Mouse (Mus musculus) ES-Bruce4 (cell line): ENCODE data around the gene Tdo2. TPM values are rescaled to one million over a fixed set of nuclear protein-coding genes. Genes with fewer than 3 reads are reported as not detected.

Experiments
- H3K27ac ChIP-seq: 2 replicates; pipeline ENCODE4 v1.5.1; 2012; ENCODE audit warnings: low read length, inconsistent platforms; ENCODE audit not compliant: insufficient read depth
- H3K27me3 ChIP-seq: 2 replicates; pipeline ENCODE4 v1.6.1; 2012; ENCODE audit warnings: mild to moderate bottlenecking, low read length, inconsistent platforms; ENCODE audit not compliant: control insufficient read depth, poor library complexity, insufficient read depth, severe bottlenecking
- H3K36me3 ChIP-seq: 2 replicates; pipeline ENCODE4 v1.6.1; 2012; ENCODE audit warnings: inconsistent platforms, mild to moderate bottlenecking, low read length, moderate library complexity; ENCODE audit not compliant: control insufficient read depth, poor library complexity, insufficient read depth, severe bottlenecking
- H3K4me1 ChIP-seq: one replicate; pipeline ENCODE4 v1.8.1; 2011; ENCODE audit warnings: low read length; ENCODE audit not compliant: control insufficient read depth, insufficient read depth
- H3K4me3 ChIP-seq: 2 replicates; pipeline ENCODE4 v1.5.1; 2011; ENCODE audit warnings: low read depth, mild to moderate bottlenecking, low read length
- H3K9ac ChIP-seq: 2 replicates; pipeline ENCODE4 v1.6.1; 2012; ENCODE audit warnings: low read depth, mild to moderate bottlenecking, inconsistent platforms; ENCODE audit not compliant: poor library complexity, severe bottlenecking
- H3K9me3 ChIP-seq: replicated peaks from 2 replicates; pipeline ENCODE4 v1.6.1; 2012; ENCODE audit warnings: mild to moderate bottlenecking, low read length, inconsistent platforms; ENCODE audit not compliant: control insufficient read depth, poor library complexity, insufficient read depth, severe bottlenecking
- CTCF ChIP-seq: IDR thresholded peaks from one replicate; pipeline ENCODE4 v1.8.1; 2011; ENCODE audit warnings: low read depth, low read length
- EP300 ChIP-seq: IDR thresholded peaks from 2 replicates; pipeline ENCODE4 v1.6.1; 2011; ENCODE audit warnings: low read depth, low read length; ENCODE audit not compliant: insufficient read depth
- POLR2A ChIP-seq: IDR thresholded peaks from one replicate; pipeline ENCODE4 v1.8.1; 2011; ENCODE audit warnings: low read length; ENCODE audit not compliant: insufficient read depth
- polyA plus RNA-seq: library from polyadenylated mRNA; stranded (reverse); fragments of >200 nt; gene quantifications from 2 replicates; pipeline ENCODE4 v1.2.4, GENCODE M21; 2011; ENCODE audit warnings: low read depth; ENCODE audit not compliant: missing spikeins, insufficient read depth, insufficient read length

Tdo2 gene
- polyA plus RNA-seq, 1 experiment = not detected

GRCm38 (mm10) chr3:81942341-81942740 is 33.7 kb downstream of the Tdo2 start:
- H3K27ac ChIP-seq = no peak overlapping the region
- H3K4me1 ChIP-seq = no peaks in the 10 kb centered on the region
- no peaks in the 10 kb centered on the region for H3K27me3 ChIP-seq
- no peaks in the 10 kb centered on the region for H3K36me3 ChIP-seq
- H3K9me3 ChIP-seq = no peaks in the 10 kb centered on the region
- TF ChIP-seq CTCF = no peak
- no peak for TF ChIP-seq EP300
- TF ChIP-seq POLR2A = no peak
- H3K9ac ChIP-seq = no peak overlapping the region
- no peak overlapping the region for H3K4me3 ChIP-seq

- H3K27me3 ChIP-seq = no peaks in the 10 kb centered on the region
- no peak overlapping the region for H3K4me3 ChIP-seq
- H3K4me1 ChIP-seq = no peaks in the 10 kb centered on the region
- H3K27ac ChIP-seq = no peak overlapping the region
- no peak overlapping the region for H3K9ac ChIP-seq
- TF ChIP-seq EP300 = no peak
- TF ChIP-seq POLR2A = no peak
- TF ChIP-seq CTCF = no peak
- H3K9me3 ChIP-seq = no peaks in the 10 kb centered on the region
- H3K36me3 ChIP-seq = no peaks in the 10 kb centered on the region
These were observed 37.1 kb downstream of the Tdo2 start for GRCm38 (mm10) chr3:81938924-81939323.

- H3K27ac ChIP-seq = no peak overlapping the region
- H3K4me3 ChIP-seq = no peak overlapping the region
- no peaks in the 10 kb centered on the region for H3K4me1 ChIP-seq
- no peaks in the 10 kb centered on the region for H3K27me3 ChIP-seq
- no peaks in the 10 kb centered on the region for H3K36me3 ChIP-seq
- TF ChIP-seq POLR2A = no peak
- TF ChIP-seq EP300 = no peak
- no peak for TF ChIP-seq CTCF
- no peak overlapping the region for H3K9ac ChIP-seq
- no peaks in the 10 kb centered on the region for H3K9me3 ChIP-seq
These were observed 42.7 kb downstream of the Tdo2 start for GRCm38 (mm10) chr3:81933348-81933747.

- no peaks in the 10 kb centered on the region for H3K9me3 ChIP-seq
- TF ChIP-seq POLR2A = no peak
- peak; percentile 48 for TF ChIP-seq CTCF
- peak within 1 kb of the TSS; percentile 78 for H3K4me3 ChIP-seq
- H3K27me3 ChIP-seq = no peaks in the 10 kb centered on the region
- H3K27ac ChIP-seq = no peak within 1 kb of the TSS
- H3K9ac ChIP-seq = 0 out of 2 replicates have a peak within 1 kb of the TSS, but pooled peaks have one; percentile 78
- no peaks in the 10 kb centered on the region for H3K4me1 ChIP-seq
- no peaks in the 10 kb centered on the region for H3K36me3 ChIP-seq
These were observed 43.6 kb downstream of the Tdo2 start, which contains the start of gene Ctso for GRCm38 (mm10) chr3:81932141-81933101. Gene Ctso, plus strand, starts transcription at chr3:81932601.

- H3K27ac ChIP-seq = no peak overlapping the region
- no peaks in the 10 kb centered on the region for H3K9me3 ChIP-seq
- H3K9ac ChIP-seq = no peak overlapping the region
- H3K4me1 ChIP-seq = no peaks in the 10 kb centered on the region
- no peaks in the 10 kb centered on the region for H3K36me3 ChIP-seq
- H3K27me3 ChIP-seq = no peaks in the 10 kb centered on the region
- no peak for TF ChIP-seq CTCF
- no peak for TF ChIP-seq EP300
- TF ChIP-seq POLR2A = no peak
- no peak overlapping the region for H3K4me3 ChIP-seq
These were observed 44.3 kb downstream of the Tdo2 start for GRCm38 (mm10) chr3:81931695-81932094.

- Histone ChIP-seq H3K27me3 (no peaks in the 10 kb centered on the region), H3K27ac (no peak overlapping the region), H3K4me3 (no peak overlapping the region), H3K36me3 (no peaks in the 10 kb centered on the region), H3K9ac (no peak overlapping the region), H3K9me3 (no peaks in the 10 kb centered on the region), H3K4me1 (no peaks in the 10 kb centered on the region)
- TF ChIP-seq POLR2A (no peak), CTCF (no peak), EP300 (no peak)
These were observed 46.9 kb downstream of the Tdo2 start for GRCm38 (mm10) chr3:81929073-81929472.
